Mouse (Mus musculus): Measurements from ENCODE around the gene 4921509C19Rik.

- TF ChIP-seq POLR2A (IDR thresholded peaks at IDR 0.05; ENCODE audit: low read depth, low read length) (no peak), CTCF (IDR thresholded peaks at IDR 0.05; ENCODE audit: extremely low read depth, insufficient read length, insufficient replicate concordance, low read depth, low read length) (no peak)
These were observed 43.0 kb upstream of the 4921509C19Rik start for GRCm38 (mm10) chr2:151519000-151519399.
